Mouse (Mus musculus): ENCODE results near the gene Rab3b. TPM values are rescaled to one million over a fixed set of nuclear protein-coding genes. Genes with fewer than 3 reads are reported as not detected.
A peak's percentile ranks its signal among the peaks of the same experiment; 100 is the strongest.

Rab3b gene
- 10 to 100 TPM; 38.6 to 51.5 TPM for total RNA-seq (2021)
- 41.6 and 46.6 TPM in 2 replicates for polyA plus RNA-seq (2012; rRNA removed)
- long read RNA-seq, transcript Rab3b-202 (5 exons, 3,327 nt): major isoform, 21 of 28 reads
- long read RNA-seq, partial matches to known transcripts: 6 of 28 reads
- long read RNA-seq, other reads (novel, unspliced or antisense): 1 of 28 reads

DNA sequence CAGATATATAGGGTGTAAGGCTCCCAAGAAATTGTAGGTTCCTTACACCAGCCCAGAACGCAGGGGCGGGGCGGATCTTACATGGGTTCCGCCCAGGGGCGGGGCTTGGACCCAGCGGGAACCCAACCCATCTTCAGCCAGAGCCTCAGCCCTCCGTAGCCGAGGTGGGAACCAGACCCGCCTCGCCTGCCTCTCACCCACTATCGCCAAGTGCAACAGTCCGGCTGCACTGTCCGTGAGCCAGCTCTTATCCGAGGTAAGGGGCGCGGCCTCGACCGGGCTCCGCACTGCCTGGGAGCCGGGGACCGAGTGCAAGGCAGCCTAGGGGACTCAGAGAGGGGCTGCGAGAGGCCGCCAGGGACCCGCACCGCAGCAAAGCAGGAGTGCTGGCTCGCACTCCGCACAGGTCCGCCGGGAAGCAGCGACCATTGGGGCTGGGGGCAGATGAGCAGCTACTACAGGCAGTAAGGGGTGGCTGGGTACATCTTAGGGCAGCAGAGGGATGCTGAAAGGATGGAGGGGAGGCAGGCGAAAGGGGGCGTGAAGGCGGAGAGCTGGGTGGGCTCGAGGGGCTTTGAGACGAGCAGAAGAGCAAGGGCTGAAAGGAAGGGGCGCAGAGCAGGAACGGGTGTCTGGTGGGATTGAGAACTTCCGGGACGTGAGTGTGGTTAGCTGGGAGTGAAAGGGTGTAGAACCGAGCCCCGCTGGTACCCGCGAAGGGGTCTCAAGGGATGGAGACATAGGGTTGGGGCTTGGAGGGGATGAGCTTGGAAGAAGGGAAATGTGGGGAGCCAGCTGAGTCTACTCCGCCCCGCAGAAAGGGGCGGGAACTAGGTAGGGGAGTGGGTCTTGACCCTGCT, at the start of gene Rab3b:
Gene Rab3b, plus strand, starts transcription at position 101 of the 860 bp plus-strand sequence.
- peak; percentile 65 for DNase-seq

- no peak for DNase-seq
These were observed 48.2 kb upstream of the Rab3b start for GRCm38 (mm10) chr4:108830698-108831097.

DNA sequence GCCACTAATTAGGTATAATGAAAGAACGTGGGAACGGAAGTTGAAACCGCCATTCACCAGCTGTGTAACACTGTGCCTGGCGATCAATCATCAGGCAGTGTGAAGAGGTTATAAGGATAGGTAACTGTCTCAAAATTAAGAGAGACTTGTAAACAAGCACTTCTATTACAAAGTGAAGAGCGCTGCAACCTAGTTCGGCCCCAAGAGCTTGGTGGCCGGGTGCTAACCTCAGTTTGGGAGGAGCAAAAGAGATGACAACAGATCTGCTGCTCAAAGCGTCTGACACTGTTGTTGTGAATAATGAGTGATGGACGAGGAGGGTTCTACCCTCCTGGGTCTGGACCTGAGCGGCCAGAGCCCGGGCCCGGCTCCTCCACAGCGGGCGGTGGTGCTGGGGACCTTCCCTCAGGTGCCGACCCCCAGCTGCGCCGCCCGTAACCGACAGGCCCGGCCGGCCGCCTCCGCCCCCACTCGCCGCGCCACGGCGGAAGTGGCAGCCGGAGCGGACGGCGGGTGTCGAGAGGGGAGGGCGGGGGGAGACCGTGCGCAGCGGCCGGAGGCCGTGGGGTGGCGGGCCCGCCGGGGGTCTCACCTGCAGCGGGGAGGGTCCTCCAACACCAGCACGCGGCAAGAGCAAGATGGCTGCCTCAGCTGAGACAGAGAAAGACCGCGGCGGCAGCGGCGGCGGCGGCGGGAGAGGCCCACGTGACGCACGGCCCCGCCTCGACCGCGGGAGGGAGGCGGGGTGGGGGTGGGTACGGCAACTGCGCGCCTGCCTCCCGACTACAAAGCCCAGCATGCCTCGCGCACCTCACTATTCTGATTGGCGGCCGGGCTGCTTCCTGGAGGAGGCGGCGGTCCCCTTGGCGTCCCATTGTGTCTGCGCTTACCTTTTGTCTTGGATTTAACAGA, 45.7 kb upstream of the Rab3b start, which contains the start of gene Btf3l4:
Gene Btf3l4, minus strand, starts transcription at position 699 of the 912 bp plus-strand sequence.
- peak; percentile 94 for DNase-seq

DNA sequence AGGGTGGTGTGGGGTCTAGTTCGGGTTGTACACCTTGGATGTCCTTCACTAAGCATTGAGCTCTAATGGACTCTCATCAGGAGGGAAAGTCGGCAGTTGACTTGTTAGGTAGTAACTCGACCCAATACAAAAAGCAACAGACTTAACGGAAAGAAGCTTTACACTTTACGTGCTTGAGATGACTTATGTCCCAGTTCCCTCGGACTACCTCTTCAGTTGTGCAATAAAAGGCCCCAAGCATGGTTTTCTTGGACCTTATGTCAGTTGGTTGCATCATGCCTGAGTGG, 45.1 kb upstream of the Rab3b start:
- no peak for DNase-seq

DNA sequence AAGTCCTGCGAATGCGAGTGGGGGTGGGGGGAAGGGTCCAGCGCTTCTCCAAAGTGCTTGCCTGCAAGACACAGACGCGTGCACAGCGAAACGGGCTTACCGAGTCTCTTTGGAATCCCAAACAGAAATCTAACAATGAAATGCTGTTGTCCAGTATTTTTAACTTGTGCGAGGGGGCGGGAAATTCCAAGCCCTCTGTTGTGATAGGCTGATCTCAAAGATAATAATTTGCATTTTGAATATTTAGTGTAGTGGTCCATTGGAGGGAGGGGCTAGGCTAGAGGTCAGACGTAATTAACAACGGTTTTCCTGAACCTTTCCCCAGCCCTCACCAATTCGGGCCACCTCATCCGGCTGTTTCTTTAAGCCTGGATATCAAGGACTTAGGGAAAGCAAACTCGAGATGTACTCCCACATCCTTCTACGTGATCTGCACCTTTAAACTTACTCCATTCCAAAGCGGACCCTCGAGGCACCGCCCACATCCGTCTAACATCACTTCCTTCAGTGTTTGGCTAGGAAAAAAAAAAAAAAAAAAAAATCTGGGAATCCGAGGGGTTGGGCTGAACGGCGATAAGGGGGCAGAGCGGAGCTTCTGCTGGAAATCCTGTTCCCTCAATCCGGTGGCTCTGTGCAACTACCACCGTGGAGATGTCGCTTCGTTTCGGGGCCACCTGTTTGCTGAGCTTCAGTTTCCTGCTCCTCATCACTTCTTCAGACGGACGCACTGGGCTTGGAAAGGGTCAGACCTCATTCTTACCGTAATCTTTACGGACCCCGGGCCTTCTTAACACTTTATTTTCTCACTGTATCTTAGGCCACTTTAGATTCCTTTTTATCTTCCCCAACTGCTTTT, 44.5 kb upstream of the Rab3b start, which contains the start of gene Txndc12:
Gene Txndc12, plus strand, starts transcription at position 487 of the 856 bp plus-strand sequence.
- DNase-seq: peak; percentile 92

DNA sequence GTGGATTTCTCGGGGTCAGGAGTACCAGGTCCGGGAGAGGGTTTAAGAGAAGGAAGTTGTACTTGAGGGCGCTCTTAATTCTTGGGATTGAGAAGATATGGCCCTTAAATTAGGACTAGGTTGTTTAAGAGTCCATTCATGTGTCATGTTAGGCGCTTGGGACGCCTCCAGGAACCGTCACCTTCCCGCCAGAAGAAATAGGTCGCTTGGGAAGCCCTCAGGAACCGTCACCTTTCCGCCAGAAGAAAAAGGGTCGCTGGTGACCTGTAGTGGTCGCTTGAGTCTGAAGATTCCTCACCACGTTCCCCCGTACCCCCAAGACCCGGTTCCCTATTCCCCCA, 43.9 kb upstream of the Rab3b start:
- peak; percentile 44 for DNase-seq

DNA sequence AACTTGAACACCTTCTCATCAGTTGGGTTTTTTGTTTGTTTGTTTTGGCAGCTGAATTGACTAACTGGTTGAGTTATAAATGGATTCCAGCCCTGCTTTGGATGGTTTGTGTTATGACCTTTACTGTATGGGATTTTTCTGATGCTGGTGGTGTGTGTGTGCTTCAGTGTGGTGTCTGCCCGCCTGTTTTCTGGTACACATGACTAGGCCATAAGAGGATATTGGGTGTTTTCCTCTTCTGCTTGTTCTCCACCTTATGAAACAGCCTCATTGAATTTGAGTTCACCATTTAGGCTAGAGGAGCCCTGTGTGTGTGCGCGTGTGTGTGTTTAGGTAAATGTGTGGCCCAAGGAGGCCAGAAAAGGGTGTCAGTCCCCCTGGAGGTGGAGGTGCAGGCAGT, 43.4 kb upstream of the Rab3b start:
- no peak for DNase-seq

GRCm38 (mm10) chr4:108838031-108838430, 40.8 kb upstream of the Rab3b start:
- no peak for DNase-seq

GRCm38 (mm10) chr4:108841920-108842578, 36.8 kb upstream of the Rab3b start:
- DNase-seq: no peak

- DNase-seq: no peak
These were observed 35.5 kb upstream of the Rab3b start for GRCm38 (mm10) chr4:108843336-108843735.

GRCm38 (mm10) chr4:108845824-108846569, 32.9 kb upstream of the Rab3b start:
- no peak for DNase-seq

DNA sequence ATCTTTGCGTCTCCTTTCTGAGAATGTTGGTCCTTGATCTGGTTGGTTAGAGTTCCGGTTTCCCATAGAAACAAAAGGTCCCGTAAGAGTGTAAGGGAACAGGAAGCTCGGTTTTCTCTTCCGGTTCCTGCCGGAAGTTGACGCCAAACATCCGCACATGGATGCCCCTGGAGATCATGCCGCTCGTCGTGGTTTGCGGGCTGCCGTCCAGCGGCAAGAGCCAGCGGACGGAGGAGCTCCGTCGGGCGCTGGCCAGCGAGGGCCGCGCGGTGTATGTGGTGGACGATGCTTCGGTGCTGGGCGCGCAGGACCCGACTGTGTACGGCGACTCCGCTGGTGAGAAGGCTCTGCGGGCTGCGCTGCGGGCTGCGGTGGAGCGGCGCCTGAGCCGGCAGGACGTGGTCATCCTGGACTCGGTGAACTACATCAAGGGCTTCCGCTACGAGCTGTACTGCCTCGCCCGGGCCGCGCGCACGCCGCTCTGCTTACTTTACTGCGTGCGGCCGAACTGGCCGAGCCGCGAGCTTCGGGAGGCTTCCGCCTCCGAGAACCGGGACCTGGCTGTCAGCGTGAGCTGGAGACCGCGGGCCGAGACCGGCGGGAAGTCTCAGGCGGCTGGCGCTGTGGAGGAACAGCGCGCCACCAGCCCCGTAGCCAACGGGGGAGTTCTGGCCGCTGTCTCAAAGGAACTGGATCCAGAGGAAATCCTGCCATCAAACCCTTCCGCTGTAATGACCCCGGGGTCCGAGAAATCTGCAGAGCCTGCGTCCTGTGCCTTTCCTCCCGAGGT, 31.0 kb upstream of the Rab3b start, which contains the start of gene Kti12:
Gene Kti12, plus strand, starts transcription at position 71 of the 790 bp plus-strand sequence.
- DNase-seq: peak; percentile 90

- no peak for DNase-seq
These were observed 30.4 kb upstream of the Rab3b start, which contains the start of gene A730015C16Rik for GRCm38 (mm10) chr4:108848505-108848848. Gene A730015C16Rik, minus strand, starts transcription at chr4:108848619.

DNA sequence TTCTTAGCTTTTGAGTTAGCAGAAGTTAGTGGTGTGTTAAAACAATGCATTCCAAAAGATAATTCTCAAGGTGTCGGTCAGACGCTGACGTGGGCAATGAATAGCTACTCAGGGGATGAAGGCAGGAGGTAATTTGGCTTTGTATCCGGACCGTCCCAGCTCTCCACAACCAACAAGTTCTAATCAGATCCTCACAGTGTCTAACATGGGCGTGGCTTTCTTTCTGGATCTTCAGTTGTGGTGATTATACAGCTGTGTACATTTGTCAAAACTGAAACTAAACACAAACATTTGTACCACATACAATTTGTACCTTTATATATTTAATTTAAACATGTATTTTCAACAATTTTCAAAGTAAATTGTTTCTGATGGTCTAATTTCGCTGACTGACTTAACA, 12.1 kb upstream of the Rab3b start:
- DNase-seq: no peak

DNA sequence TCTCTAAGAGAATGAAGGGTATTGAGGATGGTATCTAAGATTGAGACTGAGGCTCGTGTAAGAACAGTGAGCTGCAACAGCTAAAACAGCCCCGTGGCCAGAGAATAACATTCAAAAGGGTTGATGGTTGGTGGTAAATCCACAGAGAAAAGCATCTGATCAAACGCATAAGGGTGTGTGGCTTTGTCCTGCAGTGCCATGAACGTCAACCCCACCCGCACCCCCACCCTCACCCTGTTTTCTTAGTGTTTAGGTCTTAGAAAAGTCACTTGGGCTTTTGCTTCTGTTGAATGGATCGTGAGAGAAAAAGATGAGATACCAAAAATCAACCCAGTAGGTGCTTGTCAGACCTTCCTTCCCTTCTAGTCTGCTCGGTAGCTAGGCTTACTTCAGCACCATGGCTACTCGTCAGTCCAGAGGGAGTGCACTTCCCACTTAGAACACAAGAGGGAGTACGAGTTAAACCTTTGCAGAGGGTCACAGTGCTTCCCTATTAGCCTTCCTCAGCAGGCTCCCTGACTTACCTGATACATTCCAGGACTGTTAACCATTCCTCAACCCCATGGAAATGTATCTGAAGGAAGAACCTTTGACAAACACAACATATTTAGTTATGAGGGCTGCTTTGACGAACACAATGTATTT, 9.0 kb upstream of the Rab3b start:
- peak; percentile 84 for DNase-seq

DNA sequence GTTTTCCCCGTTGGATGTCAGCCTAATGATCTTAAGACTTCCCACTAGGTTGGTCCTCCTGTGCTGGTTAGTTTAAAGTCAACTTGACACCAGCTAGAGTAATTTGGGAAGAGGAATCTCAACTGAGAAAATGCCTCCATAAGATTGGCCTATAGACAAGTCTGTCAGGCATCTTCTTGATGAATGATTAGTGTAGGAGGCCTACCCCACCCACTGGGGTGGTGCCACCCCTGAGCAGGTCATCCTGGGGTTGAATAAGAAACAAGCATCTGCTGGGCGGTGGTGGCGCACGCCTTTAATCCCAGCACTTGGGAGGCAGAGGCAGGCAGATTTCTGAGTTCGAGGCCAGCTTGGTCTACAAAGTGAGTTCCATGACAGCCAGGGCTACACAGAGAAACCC, 5.1 kb upstream of the Rab3b start:
- DNase-seq: no peak

GRCm38 (mm10) chr4:108877901-108878300, 962 bp upstream of the Rab3b start:
- DNase-seq: no peak

DNA sequence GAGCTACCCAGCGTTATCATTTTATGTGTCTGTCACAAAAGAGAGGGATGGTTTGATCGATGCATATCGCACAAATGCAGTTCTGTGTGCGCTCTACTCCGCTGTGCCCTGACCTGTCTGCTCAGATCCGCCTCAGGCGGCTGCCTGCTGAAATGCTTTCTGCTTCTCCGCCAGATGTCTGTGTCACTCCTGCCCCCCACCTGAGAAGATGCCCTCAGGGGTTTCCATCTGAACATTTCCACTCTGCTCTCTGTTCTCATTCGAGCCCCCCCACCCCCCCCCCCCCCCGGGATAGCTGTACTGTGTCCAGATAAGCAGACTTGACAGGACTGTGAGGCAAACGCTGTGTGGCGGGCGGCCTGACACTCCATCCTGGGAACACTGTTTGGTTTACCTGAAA, 5.0 kb downstream of the Rab3b start:
- peak; percentile 27 for DNase-seq

- no peak for DNase-seq
These were observed 8.6 kb downstream of the Rab3b start for GRCm38 (mm10) chr4:108887456-108887855.
